Mouse (Mus musculus) splenic B cell, adult 2 months (primary cell): ENCODE data around the gene Isg20l2.
"Not testable (repeated sequence)": the region's sequence is repeated elsewhere in the genome, so short reads cannot be mapped to it uniquely, and the experiment has no call there.

Experiments
- DNase-seq: peaks from one replicate; pipeline ENCODE4 v3.0.0-alpha.2; 2011; ENCODE audit warnings: low read depth, low spot score
- H3K27me3 ChIP-seq: 2 replicates; pipeline ENCODE4 v1.6.1; 2012; ENCODE audit warnings: mild to moderate bottlenecking, low read length, moderate library complexity, mixed read lengths; ENCODE audit not compliant: control insufficient read depth, poor library complexity, insufficient read depth, severe bottlenecking
- H3K36me3 ChIP-seq: 2 replicates; pipeline ENCODE4 v1.6.1; 2012; ENCODE audit warnings: mild to moderate bottlenecking, low read length, moderate library complexity, mixed read lengths; ENCODE audit not compliant: control insufficient read depth, poor library complexity, insufficient read depth, severe bottlenecking

Isg20l2 gene

DNA sequence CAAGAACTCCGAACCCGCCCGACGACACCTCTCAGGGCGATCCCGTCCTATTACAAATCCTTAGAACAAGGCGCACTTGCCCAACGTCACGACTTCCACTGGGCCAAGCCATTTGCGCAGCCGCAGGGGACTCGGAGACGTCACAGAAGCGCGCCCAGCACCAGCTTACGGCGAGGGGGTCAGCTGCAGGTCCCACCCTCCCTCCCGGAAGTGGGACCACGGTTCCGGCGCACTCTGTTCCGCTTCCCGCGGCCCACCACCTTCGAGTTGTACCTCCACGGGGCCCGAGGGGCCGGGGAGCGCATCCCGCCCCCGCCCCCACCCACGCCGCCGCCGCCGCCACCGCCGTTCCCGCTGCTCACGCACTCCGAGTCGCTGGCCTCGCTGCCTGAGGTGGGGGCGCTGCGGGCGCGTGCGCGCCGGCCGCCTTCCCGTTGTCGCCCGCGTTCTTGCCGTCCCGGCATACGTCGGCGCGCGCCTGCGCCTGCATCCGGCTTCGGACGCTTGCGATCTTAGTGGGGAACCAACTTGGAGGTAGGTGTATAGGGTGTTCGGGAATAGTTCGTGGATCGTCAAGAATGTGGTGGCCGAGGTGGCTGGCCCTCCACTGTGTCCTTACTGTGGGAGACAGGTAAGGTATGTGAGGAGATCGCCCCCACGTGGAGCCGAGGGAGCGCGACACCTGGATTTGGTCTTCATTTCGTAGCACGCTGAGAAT, at the start of gene Isg20l2, which contains the start of gene Rrnad1:
Gene Isg20l2, plus strand, starts transcription at position 237 of the 718 bp plus-strand sequence.
Gene Rrnad1, minus strand, starts transcription at position 640 of the 718 bp plus-strand sequence.
- no peaks in the 10 kb centered on the region for H3K27me3 ChIP-seq
- H3K36me3 ChIP-seq, result peaks cover 11% of the 10 kb centered on the region
- peak; percentile 97 for DNase-seq

DNA sequence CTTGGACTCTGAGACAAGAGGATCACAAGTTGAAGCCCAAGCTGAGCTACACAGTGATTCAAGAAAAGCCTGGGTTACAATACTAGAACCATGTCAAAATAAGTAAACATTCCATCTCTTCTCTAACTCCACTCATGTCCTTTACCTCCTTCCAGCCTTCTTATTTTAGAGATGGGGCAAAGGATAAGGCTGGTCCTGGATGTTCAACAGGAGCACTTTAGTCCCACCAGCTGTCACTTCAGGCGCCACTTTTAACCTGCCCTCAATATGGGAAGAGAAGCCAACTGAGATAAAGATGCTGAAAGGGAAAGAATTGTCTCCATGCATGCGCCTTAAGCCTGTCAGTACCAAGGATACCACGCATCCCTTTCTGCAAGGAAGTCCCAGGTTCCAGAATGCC, 45.8 kb upstream of the Isg20l2 start:
- DNase-seq, result no peak
- 0 out of 2 replicates have a peak, but pooled peaks cover under 1% of the 10 kb centered on the region for H3K36me3 ChIP-seq

DNA sequence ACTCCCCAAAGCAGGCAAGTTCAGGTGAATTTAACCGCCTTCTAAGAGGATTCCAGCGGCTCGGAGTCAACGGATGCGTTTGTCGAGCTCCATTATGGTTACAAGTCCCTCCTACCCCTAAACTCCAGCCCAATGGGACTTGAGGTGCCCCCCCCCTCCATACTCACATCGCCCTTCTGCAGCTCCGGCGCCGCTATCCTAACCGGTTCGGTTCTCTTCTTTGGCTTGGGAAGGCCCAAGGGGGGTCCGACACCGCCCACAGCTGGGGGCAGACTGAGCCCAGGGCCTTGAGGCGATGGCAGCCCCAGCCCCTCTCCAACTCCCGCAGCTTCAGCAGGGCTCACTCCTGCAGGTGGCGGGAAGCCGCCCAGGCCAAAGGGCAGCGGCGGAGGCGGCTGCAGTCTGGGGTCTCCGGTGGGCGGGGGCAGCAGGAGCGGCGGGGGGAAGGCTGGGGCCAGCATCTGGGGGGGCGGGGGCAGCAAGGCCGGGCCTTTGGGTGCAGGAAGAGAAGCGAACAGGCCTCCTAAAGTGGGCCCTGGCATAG, 45.3 kb upstream of the Isg20l2 start:
- H3K27me3 ChIP-seq, result no peaks in the 10 kb centered on the region
- DNase-seq, result peak; percentile 30

More for the DNA sequence above, 45.8 kb upstream of the Isg20l2 start:
- no peaks in the 10 kb centered on the region for H3K27me3 ChIP-seq

DNA sequence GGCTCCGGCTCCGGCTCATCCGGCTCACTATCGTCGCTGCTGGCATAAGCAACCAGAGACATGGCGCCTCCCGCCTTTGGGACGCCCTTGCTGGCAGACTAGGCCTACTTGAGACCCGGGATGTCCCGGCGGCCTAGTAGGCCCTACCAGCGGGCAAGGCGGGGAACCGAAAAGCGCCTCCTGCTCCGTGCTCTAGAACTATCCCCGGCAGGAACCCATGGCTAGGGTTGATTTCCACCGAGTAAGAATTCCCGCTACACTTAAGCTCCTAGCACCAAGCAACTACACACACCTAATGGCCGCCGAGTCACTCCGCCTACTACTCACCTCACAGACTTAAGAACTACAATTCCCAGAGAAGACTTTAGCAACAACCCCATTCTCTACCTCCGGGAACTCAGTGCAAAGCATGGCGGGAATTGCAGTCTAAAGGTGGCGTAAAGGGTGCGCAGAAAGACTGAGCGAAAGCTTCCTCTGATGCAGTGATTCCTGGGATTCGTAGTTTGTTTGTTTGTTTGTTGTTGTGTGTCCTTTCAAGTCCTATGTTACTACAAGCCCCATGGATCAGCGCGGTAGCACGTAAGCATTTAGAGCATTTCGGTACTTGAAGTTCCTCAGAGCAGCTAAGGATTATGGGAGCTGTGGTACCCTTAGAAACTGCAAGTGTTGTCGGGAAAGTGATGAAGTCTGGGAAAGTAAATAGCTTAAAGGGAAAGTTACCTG, 44.7 kb upstream of the Isg20l2 start, which contains the start of gene Prcc:
Gene Prcc, minus strand, starts transcription at position 328 of the 723 bp plus-strand sequence.
- no peaks in the 10 kb centered on the region for H3K36me3 ChIP-seq
- no peaks in the 10 kb centered on the region for H3K27me3 ChIP-seq
- DNase-seq, result peak; percentile 99

More for the DNA sequence above, 45.3 kb upstream of the Isg20l2 start:
- no peaks in the 10 kb centered on the region for H3K36me3 ChIP-seq

DNA sequence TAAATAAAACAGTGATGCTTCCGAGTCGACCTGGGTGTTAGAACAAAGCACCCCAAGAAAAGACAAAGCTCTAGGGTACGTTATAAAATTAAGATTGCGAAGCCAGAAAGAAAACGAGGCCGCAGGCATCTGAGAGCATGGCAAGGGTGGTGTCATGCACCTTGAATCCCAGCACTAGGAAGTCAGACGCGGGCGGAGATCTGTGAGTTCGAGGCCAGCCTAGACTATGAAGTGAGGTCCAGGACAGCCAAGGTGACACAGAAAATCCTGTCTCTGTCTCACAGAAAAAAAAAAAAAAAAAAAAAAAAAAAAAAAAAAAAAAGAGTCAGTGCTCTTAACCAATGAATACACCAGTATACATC, 44.1 kb upstream of the Isg20l2 start:
- Histone ChIP-seq H3K36me3 (no peaks in the 10 kb centered on the region), H3K27me3 (no peaks in the 10 kb centered on the region)
- DNase-seq, result no peak

DNA sequence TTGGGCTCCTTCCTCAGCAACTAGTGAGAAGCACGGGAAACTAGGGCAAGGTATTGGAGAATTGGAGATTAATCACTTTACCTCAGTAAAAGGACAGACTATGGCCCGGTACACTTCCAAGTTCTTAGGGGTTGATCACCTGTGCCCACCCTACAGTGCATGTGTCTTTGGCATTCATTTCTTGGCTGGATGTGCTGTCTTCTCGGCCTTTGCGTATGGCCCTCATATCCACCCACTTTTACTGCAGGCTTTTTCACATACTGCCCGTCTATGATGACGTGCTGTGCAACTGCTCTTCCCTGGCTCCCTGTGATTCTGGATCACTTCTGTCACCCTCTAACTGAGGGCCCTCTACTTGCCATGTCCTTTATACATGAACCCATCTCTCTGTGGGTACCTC, 43.7 kb upstream of the Isg20l2 start:
- Histone ChIP-seq H3K27me3 (no peaks in the 10 kb centered on the region), H3K36me3 (no peaks in the 10 kb centered on the region)
- DNase-seq, result peak; percentile 19

DNA sequence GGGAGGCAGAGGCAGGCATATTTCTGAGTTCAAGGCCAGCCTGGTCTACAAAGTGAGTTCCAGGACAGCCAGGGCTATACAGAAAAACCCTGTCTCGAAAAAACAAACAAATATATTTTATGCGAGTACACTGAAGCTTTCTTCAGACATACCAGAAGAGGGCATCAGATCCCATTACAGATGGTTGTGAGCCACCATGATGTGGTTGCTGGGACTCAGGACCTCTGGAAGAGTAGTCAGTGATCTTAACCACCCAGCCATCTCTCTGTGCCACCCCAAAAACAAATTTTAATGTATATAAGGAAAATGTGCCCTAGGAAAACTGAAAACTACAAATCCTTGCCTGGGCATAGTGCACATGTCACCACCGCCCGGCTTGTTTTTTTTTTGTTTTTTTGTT, 42.7 kb upstream of the Isg20l2 start:
- DNase-seq, H3K36me3 ChIP-seq, H3K27me3 ChIP-seq: not testable (repeated sequence)

DNA sequence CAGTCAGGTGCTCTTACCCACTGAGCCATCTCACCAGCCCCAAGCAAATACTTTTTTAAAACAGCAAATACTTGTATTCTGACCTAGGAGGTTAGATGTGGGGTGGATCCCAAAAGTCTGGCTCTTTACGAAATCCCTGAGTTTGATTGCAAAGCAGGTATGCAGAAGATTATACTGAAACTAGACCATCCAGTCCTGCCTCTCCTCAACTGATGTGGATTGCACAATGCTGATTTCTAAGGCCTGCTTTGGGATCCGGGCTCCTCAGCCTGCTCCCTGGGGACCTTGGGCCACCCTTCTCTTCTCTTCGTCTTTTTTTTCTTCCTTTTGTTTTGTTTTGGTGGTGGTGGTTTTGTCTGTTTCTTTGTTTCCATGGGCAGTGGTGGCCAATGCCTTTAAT, 38.6 kb upstream of the Isg20l2 start:
- H3K36me3 ChIP-seq, result no peaks in the 10 kb centered on the region
- DNase-seq, result no peak
- H3K27me3 ChIP-seq, result no peaks in the 10 kb centered on the region

DNA sequence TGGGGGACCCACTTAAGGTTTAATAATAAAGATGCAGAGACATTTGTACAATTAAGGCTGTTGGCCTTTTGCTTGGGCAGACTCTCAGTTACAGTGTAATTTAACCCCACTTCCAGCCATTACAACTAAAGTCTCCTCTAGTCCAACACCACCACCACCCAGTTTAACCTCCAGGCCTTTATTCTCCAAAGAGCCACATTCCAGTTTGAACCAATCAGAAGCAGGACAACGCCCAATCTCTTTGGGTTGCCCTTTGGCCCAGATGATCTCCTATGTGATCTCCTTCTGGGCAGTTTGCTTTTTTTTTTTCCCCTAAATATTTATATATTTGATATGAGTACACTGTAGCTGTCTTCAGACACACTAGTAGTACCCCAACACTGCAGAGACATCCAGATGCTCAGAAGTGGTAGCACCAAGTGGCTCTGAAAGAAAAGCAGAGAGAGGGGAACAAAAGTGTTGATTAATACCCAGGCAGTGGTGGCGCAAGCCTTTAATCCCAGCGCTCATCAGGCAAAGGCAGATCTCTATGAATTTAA, 36.7 kb upstream of the Isg20l2 start:
- DNase-seq, result no peak
- Histone ChIP-seq H3K27me3 (no peaks in the 10 kb centered on the region), H3K36me3 (no peaks in the 10 kb centered on the region)

DNA sequence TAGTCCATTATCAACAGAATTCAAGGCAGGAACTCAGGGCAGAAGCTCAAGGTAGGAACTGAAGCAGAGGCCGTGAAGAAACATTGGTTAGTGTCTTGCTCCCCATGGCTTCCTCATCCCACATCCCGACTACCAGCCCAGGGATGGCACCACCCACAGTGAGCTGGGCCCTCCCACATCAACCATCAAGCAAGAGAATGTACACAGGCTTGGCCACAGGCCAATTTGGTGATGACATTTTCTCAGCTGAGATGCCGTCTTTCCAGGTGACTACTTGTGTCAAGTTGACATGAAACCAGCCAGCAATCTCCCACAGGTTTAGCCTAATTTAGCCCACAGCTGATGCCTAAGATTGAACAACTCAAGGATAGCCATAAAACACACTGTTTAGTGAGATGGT, 30.8 kb upstream of the Isg20l2 start:
- no peaks in the 10 kb centered on the region for H3K27me3 ChIP-seq
- no peaks in the 10 kb centered on the region for H3K36me3 ChIP-seq
- DNase-seq, result no peak

DNA sequence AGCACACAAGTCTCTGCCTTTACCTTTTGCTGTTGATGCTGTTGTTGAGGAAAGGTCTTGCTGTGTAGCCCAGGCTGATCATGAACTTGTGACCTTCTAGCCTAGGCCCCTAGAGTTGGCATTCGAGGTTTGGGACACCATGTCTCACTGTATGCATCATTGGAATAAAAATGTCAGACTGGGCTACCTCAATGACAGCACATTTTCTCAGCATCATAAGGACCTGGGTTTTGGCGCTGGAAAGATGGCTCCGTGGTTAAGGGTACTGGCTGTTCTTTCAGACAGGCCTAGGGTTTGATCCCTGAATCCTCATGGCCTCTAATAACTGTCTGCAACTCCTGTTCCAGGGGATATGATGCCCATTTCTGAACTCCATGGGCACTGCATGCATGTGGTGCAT, 30.3 kb upstream of the Isg20l2 start:
- Histone ChIP-seq H3K36me3 (no peaks in the 10 kb centered on the region), H3K27me3 (no peaks in the 10 kb centered on the region)
- DNase-seq, result no peak

DNA sequence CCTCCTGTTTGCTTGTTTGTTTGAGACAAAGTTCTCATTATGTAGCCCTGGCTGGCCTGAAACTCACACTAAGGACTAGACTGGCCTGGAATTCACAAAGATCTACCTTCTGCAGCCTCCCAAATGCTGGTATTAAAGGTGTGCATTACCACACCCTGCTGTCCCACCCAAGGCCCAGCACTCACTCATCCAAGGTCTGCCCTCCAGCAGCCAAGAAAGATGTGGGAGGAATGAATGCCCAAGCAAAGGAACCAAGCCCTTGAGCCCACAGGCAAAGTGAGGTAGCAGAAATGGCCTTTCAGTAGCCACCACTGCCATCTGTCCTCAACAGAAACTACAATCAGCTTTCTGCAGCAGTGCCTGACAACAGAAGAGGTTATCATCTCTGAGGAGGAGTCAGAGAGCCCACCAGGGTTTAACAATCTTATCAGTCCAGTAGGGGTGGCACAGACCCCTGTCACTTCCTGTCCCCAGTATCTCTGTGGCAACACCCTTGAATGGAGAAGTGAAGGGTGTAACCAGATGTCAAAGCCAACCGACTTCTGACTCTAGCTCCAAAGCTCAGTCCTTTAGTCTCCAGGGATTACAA, 29.0 kb upstream of the Isg20l2 start:
- H3K36me3 ChIP-seq, result no peaks in the 10 kb centered on the region
- H3K27me3 ChIP-seq, result no peaks in the 10 kb centered on the region
- peak; percentile 23 for DNase-seq

DNA sequence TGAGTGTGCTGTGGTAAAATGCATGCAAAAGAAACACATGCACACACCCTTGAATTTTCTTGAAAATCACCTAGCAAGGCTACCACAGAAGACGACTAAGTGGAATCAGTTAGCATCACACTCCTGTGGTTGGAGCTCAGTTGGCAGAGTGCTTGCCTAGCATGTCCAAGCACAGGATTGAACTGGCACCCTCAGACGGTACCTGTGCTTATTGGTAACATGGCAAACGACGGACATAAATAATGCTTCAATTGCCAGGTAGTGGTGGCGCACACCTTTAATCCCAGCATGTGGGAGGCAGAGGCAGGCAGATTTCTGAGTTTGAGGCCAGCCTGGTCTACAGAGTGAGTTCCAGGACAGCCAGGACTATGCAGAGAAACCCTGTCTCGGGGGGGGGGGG, 28.2 kb upstream of the Isg20l2 start:
- H3K27me3 ChIP-seq, H3K36me3 ChIP-seq, DNase-seq: not testable (repeated sequence)

DNA sequence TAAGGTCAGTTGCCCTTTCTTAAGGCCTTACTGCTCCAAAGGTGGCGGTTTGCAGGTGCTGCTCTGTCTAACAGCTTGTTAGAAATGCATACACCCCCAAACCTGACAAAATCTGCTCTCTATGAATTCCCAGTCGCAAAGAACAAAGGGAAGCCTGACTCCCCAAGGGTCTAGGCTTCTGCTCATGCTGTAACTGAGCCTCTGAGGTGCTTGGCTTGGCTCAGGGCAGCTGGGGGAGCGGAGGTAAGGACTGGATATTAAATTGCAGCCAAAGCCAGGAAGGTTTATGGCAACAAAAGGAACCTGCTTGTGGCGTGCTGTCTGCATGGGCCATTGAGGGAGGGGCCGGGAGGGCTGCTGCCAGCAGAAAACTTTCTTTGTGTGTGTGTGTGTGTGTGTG, 26.3 kb upstream of the Isg20l2 start:
- Histone ChIP-seq H3K27me3 (no peaks in the 10 kb centered on the region), H3K36me3 (no peaks in the 10 kb centered on the region)
- DNase-seq, result no peak
